Mouse (Mus musculus) stomach, postnatal 0 days (tissue): ENCODE results near the gene Pank1. TPM values are rescaled to one million over a fixed set of nuclear protein-coding genes. Genes with fewer than 3 reads are reported as not detected.

Experiments used
- ATAC-seq: fragments of 200-750 bp; cut with Nextera tagmentation; 2 replicates; pipeline ENCODE4 v1.8.0; 2017; ENCODE audit not compliant: low FRiP score, low TSS enrichment
- DNase-seq: peaks from one replicate; pipeline ENCODE4 v3.0.0-alpha.2; 2016; ENCODE audit warnings: low spot score
- H3K27ac ChIP-seq: fragments of 300-500 bp; sonication (generic); replicated peaks from 2 replicates; pipeline ENCODE4 v1.5.1; 2014; ENCODE audit warnings: mild to moderate bottlenecking, control low read depth
- H3K27me3 ChIP-seq: fragments of 300-500 bp; sonication (generic); 2 replicates; pipeline ENCODE4 v1.6.1; 2014; ENCODE audit warnings: low read length; ENCODE audit not compliant: control insufficient read depth, insufficient read depth
- H3K36me3 ChIP-seq: fragments of 300-500 bp; sonication (generic); 2 replicates; pipeline ENCODE4 v1.6.1; 2014; ENCODE audit warnings: low read length, mixed read lengths; ENCODE audit not compliant: control insufficient read depth, insufficient read depth
- H3K4me1 ChIP-seq: fragments of 300-500 bp; sonication (generic); replicated peaks from 2 replicates; pipeline ENCODE4 v1.6.1; 2014; ENCODE audit warnings: antibody characterized with exemption; ENCODE audit not compliant: control insufficient read depth, insufficient read depth
- H3K4me2 ChIP-seq: fragments of 300-500 bp; sonication (generic); replicated peaks from 2 replicates; pipeline ENCODE4 v1.6.1; 2014; ENCODE audit warnings: low read depth, mild to moderate bottlenecking, control low read depth, moderate library complexity
- H3K4me3 ChIP-seq: fragments of 300-500 bp; sonication (generic); 2 replicates; pipeline ENCODE4 v1.5.1; 2014; ENCODE audit warnings: low read depth, low read length, control low read depth
- H3K9ac ChIP-seq: fragments of 300-500 bp; sonication (generic); 2 replicates; pipeline ENCODE4 v1.6.1; 2014; ENCODE audit warnings: mild to moderate bottlenecking, low read length, control low read depth, mixed read lengths
- H3K9me3 ChIP-seq: fragments of 300-500 bp; sonication (generic); 2 replicates; pipeline ENCODE4 v1.6.1; 2016; ENCODE audit warnings: low read length; ENCODE audit not compliant: control insufficient read depth
- CTCF ChIP-seq: IDR thresholded peaks from 2 replicates; pipeline ENCODE4 v1.5.1; 2016; ENCODE audit warnings: antibody characterized with exemption, low read depth, mild to moderate bottlenecking, moderate library complexity
- EP300 ChIP-seq: optimal IDR thresholded peaks from 2 replicates; pipeline ENCODE3; 2016; ENCODE audit warnings: antibody characterized with exemption
- WGBS: fragments of 180-500 bp; shearing (Covaris S2); extraction: QIAGEN DNeasy Blood & Tissue Kit; methylation state at CpG from one replicate; pipeline ENCODE4 v1.1.7; 2014; 5-methylcytosine and 5-hydroxymethylcytosine counted together
- polyA plus RNA-seq: library from polyadenylated mRNA; unstranded; fragments of >200 nt; fragmentation: Nextera tagmentation; extraction: Ambion mirVana; gene quantifications from 2 replicates; pipeline ENCODE4 v1.2.1, GENCODE M21; 2015

The Pank1 gene
- polyA plus RNA-seq, 1 experiment from 2014 or later: 3.9 TPM

DNA sequence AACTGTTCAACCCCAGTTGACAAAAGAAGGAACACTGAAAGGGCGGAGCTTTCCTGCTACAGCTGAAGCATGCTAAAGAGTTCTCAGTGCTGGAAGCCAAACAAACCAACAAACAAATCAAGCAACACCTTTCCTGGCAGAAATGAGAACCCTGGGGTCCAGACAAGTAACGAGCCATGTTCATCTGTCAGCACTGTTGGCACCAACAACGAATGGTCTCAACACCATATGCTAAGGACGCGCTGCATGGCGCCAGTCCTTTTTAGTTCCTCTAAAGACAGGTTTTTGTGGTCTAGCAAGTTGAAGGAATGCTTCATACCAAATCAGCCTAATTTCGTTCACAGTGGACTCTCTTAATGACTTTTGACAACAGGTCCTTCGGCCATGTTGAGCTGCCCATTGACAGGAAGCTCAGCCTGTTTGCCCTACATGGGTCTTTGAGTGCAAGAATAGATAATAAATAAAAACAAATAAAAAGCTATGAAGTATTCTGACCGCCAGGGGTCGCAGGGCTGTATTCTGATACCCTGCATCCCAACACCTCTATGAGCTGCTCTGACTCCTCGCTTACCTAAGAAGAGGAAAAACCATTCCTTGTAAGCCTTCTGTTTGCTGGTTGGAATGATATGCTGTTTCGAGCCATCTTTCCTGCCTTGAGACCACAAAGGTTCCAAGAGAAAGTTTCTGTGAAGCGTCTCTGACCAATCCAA lies 53.2 kb downstream of the Pank1 start:
- TF ChIP-seq CTCF (peak; percentile 72), EP300 (no peak)

DNA sequence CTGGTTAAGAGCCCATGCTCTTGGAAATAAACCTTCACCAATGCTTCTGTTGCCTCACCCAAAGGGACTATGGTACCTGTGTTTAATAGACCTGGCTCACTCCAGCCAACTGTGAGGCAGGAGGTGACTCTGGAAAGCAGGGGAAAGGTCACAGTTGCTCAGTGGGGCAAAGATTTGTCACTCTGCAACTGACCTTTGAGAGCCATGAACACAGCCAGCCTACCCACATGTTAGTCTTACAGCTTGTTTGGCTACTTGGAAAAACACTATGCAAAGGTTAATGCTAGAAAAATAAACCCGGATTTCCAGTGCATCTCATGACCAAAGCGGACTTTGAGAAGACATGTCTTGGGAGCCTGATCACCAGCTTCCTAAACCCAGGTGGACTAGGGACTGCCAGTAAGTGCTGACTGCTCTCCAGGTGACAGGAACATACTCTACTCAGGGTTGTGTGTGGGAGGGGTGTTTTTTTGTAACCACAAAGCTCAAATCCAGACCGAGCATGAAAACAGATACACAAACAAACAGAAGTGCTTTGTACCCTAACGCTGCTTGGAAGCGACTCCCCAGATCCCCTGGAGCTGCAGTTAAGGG lies 59.6 kb downstream of the Pank1 start:
- H3K4me2 ChIP-seq: no peak overlapping the region
- H3K9me3 ChIP-seq: no peaks in the 10 kb centered on the region
- H3K9ac ChIP-seq: no peak overlapping the region
- TF ChIP-seq EP300: no peak
- TF ChIP-seq CTCF: no peak
- no peaks in the 10 kb centered on the region for H3K4me1 ChIP-seq
- no peak overlapping the region for H3K27ac ChIP-seq
- DNase-seq: no peak
- 82% methylated on average over 5 of the region's 5 CpGs for WGBS
- H3K27me3 ChIP-seq: no peaks in the 10 kb centered on the region
- H3K4me3 ChIP-seq: no peak overlapping the region
- no peaks in the 10 kb centered on the region; the same call in 1 of the 2 replicates for H3K36me3 ChIP-seq
- ATAC-seq: no peak

More for the DNA sequence above, 53.2 kb downstream of the Pank1 start:
- no peaks in the 10 kb centered on the region; the same call in 1 of the 2 replicates for H3K36me3 ChIP-seq
- peak; percentile 51 for DNase-seq
- H3K27ac ChIP-seq: no peak overlapping the region
- H3K9ac ChIP-seq: no peak overlapping the region
- no peak overlapping the region for H3K4me2 ChIP-seq
- no peaks in the 10 kb centered on the region for H3K4me1 ChIP-seq
- no peaks in the 10 kb centered on the region for H3K9me3 ChIP-seq
- no peak overlapping the region for H3K4me3 ChIP-seq
- H3K27me3 ChIP-seq: no peaks in the 10 kb centered on the region
- WGBS: 67% methylated on average over 13 of the region's 13 CpGs
- ATAC-seq: no peak

DNA sequence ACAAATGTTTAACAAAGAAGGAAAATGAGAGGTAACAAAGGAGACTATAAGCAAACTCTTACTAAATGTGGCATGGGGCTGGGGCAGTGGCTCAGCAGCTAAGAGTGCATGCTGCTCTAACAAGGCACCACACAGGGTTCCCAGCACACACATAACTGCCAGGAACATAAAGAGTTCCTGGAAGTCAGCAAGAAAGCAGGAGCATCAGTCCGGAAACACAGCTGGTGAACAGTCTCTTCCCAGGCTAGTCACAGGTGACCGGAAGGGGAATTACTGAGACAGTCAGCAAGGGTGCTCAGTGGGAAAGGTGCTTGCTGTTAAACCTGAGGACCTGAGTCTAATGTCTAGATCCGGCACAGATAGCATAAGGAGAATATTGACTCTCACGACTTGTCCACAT lies 63.9 kb downstream of the Pank1 start:
- Histone ChIP-seq H3K9me3 (no peaks in the 10 kb centered on the region), H3K36me3 (no peaks in the 10 kb centered on the region), H3K4me1 (no peaks in the 10 kb centered on the region), H3K9ac (no peak overlapping the region), H3K4me3 (no peak overlapping the region), H3K4me2 (no peak overlapping the region), H3K27me3 (no peaks in the 10 kb centered on the region), H3K27ac (no peak overlapping the region)
- DNase-seq (no peak), ATAC-seq (no peak)
- TF ChIP-seq CTCF: no peak
- no peak for TF ChIP-seq EP300
- 78% methylated on average over 4 of the region's 4 CpGs for WGBS

- 62% methylated on average over 4 of the region's 4 CpGs for WGBS
- Histone ChIP-seq H3K36me3 (no peaks in the 10 kb centered on the region), H3K9me3 (no peaks in the 10 kb centered on the region), H3K4me2 (no peak overlapping the region), H3K4me3 (no peak overlapping the region), H3K9ac (no peak overlapping the region), H3K27ac (no peak overlapping the region), H3K4me1 (no peaks in the 10 kb centered on the region), H3K27me3 (no peaks in the 10 kb centered on the region)
- DNase-seq (no peak), ATAC-seq (no peak)
- no peak for TF ChIP-seq EP300
- TF ChIP-seq CTCF: no peak
These were observed 64.6 kb downstream of the Pank1 start for GRCm38 (mm10) chr19:34814696-34815095.

DNA sequence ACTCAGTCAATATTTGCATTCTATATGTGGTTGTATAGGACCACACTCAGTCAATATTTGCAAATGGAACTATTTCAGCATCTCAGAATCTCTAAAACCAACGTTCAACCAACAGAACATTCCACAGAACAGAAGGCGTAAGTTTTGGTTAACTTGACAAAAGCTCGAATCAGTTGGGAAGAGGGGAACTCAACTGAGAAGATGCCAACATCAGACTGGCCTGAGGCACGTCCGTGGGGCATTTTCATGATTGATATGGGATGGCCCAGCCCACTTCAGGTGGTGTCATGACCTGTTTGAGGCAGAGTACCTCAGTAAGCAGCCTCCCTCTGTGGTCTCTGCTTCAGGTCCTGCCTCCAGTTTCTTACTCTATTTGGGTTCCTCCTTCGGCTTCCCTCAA lies 65.3 kb downstream of the Pank1 start:
- Histone ChIP-seq H3K9me3 (no peaks in the 10 kb centered on the region), H3K4me2 (no peak overlapping the region), H3K4me1 (no peaks in the 10 kb centered on the region), H3K4me3 (no peak overlapping the region), H3K27me3 (no peaks in the 10 kb centered on the region), H3K36me3 (no peaks in the 10 kb centered on the region), H3K9ac (no peak overlapping the region), H3K27ac (no peak overlapping the region)
- TF ChIP-seq CTCF (no peak), EP300 (no peak)
- no peak for ATAC-seq
- WGBS: 67% methylated on average over 6 of the region's 6 CpGs
- DNase-seq: no peak

GRCm38 (mm10) chr19:34813533-34813932 lies 65.7 kb downstream of the Pank1 start:
- H3K9me3 ChIP-seq: no peaks in the 10 kb centered on the region
- TF ChIP-seq EP300: no peak
- TF ChIP-seq CTCF: no peak
- no peak overlapping the region for H3K9ac ChIP-seq
- no peak for ATAC-seq
- 90% methylated on average over 2 of the region's 2 CpGs for WGBS
- no peak overlapping the region for H3K4me2 ChIP-seq
- H3K27ac ChIP-seq: no peak overlapping the region
- H3K36me3 ChIP-seq: no peaks in the 10 kb centered on the region
- H3K4me1 ChIP-seq: no peaks in the 10 kb centered on the region
- no peak overlapping the region for H3K4me3 ChIP-seq
- no peak for DNase-seq
- no peaks in the 10 kb centered on the region for H3K27me3 ChIP-seq
